Mouse (Mus musculus): Measurements from ENCODE around the gene Mycbp.

GRCm38 (mm10) chr4:123921055-123921565, 16.5 kb downstream of the Mycbp start:
- TF ChIP-seq TAL1 (IDR thresholded peaks at IDR 0.05; ENCODE audit: low read length), result no peak
- no peak for TF ChIP-seq MYB (IDR thresholded peaks at IDR 0.05; ENCODE audit: low read depth, low read length)
